Mouse (Mus musculus): ENCODE measurements around the gene Khk. TPM values are rescaled to one million over a fixed set of nuclear protein-coding genes. Genes with fewer than 3 reads are reported as not detected.

Gene Khk
- polyA plus RNA-seq, 1 experiment from 2014 or later = 89.6 TPM

GRCm38 (mm10) chr5:30950922-30951321, 29.7 kb downstream of the Khk start:
- Histone ChIP-seq H3K36me3 (ENCODE audit: control insufficient read depth, insufficient read depth) (peaks cover 40% of the 10 kb centered on the region), H3K27me3 (replicated peaks; ENCODE audit: control insufficient read depth, insufficient read depth, low read length) (no peaks in the 10 kb centered on the region), H3K4me3 (ENCODE audit: low read depth, low read length) (peak overlapping the region; percentile 60; the same call in 1 of the 2 replicates), H3K4me2 (replicated peaks; ENCODE audit: low read depth) (peak overlapping the region; percentile 82), H3K4me1 (replicated peaks; ENCODE audit: control insufficient read depth, insufficient read depth, low read length) (peaks cover 7% of the 10 kb centered on the region; the same call in 1 of the 2 replicates), H3K27ac (ENCODE audit: low read depth, low read length) (peak overlapping the region; percentile 94; the same call in 1 of the 2 replicates), H3K9me3 (ENCODE audit: control insufficient read depth) (no peaks in the 10 kb centered on the region), H3K9ac (ENCODE audit: low read depth, low read length) (no peak overlapping the region)
- no peak for TF ChIP-seq CTCF (IDR thresholded peaks at IDR 0.05; ENCODE audit: low read depth)
- ATAC-seq = no peak
- WGBS = 64% methylated on average over 2 of the region's 2 CpGs

DNA sequence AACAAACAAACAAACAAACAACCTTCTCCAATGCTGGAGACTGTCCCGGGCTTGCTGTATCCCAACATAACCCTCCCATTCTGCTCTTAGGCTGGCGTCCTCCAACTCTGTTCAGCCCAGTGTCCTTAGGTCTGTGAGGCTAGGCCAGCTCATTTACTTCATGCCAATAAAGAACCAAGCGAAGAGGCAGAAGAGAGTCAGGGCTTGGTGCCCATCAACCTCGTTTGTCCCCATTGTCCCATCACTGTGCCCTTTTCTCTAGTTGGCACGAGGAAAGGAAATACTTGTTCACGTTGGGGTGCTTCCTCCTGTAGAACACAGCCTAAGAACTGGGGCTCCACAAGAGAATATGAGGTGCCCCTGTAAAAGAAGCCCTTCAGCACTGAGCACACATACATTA, 30.5 kb downstream of the Khk start:
- Histone ChIP-seq H3K36me3 (ENCODE audit: control insufficient read depth, insufficient read depth) (peaks cover 42% of the 10 kb centered on the region), H3K9me3 (ENCODE audit: control insufficient read depth) (no peaks in the 10 kb centered on the region), H3K4me2 (replicated peaks; ENCODE audit: low read depth) (peak overlapping the region; percentile 82), H3K4me3 (ENCODE audit: low read depth, low read length) (no peak overlapping the region), H3K27ac (ENCODE audit: low read depth, low read length) (no peak overlapping the region), H3K27me3 (replicated peaks; ENCODE audit: control insufficient read depth, insufficient read depth, low read length) (no peaks in the 10 kb centered on the region), H3K4me1 (replicated peaks; ENCODE audit: control insufficient read depth, insufficient read depth, low read length) (peaks cover 7% of the 10 kb centered on the region; the same call in 1 of the 2 replicates), H3K9ac (ENCODE audit: low read depth, low read length) (no peak overlapping the region; the same call in 1 of the 2 replicates)
- WGBS = 78% methylated on average over 6 of the region's 6 CpGs
- TF ChIP-seq CTCF (IDR thresholded peaks at IDR 0.05; ENCODE audit: low read depth) = no peak
- ATAC-seq = no peak

GRCm38 (mm10) chr5:30952551-30952950, 31.3 kb downstream of the Khk start:
- Histone ChIP-seq H3K36me3 (ENCODE audit: control insufficient read depth, insufficient read depth) (peaks cover 46% of the 10 kb centered on the region), H3K27me3 (replicated peaks; ENCODE audit: control insufficient read depth, insufficient read depth, low read length) (no peaks in the 10 kb centered on the region), H3K4me1 (replicated peaks; ENCODE audit: control insufficient read depth, insufficient read depth, low read length) (peaks cover 7% of the 10 kb centered on the region; the same call in 1 of the 2 replicates), H3K9ac (ENCODE audit: low read depth, low read length) (no peak overlapping the region), H3K27ac (ENCODE audit: low read depth, low read length) (no peak overlapping the region), H3K4me2 (replicated peaks; ENCODE audit: low read depth) (no peak overlapping the region), H3K4me3 (ENCODE audit: low read depth, low read length) (no peak overlapping the region), H3K9me3 (ENCODE audit: control insufficient read depth) (no peaks in the 10 kb centered on the region)
- 74% methylated on average over 5 of the region's 5 CpGs for WGBS
- TF ChIP-seq CTCF (IDR thresholded peaks at IDR 0.05; ENCODE audit: low read depth) = no peak
- ATAC-seq = no peak

GRCm38 (mm10) chr5:30954065-30954464, 32.8 kb downstream of the Khk start:
- H3K4me3 ChIP-seq (ENCODE audit: low read depth, low read length) = no peak overlapping the region
- peaks cover 10% of the 10 kb centered on the region for H3K4me1 ChIP-seq (replicated peaks; ENCODE audit: control insufficient read depth, insufficient read depth, low read length)
- no peak for ATAC-seq
- no peaks in the 10 kb centered on the region for H3K27me3 ChIP-seq (replicated peaks; ENCODE audit: control insufficient read depth, insufficient read depth, low read length)
- H3K27ac ChIP-seq (ENCODE audit: low read depth, low read length) = no peak overlapping the region; the same call in 1 of the 2 replicates
- H3K9me3 ChIP-seq (ENCODE audit: control insufficient read depth) = no peaks in the 10 kb centered on the region
- H3K9ac ChIP-seq (ENCODE audit: low read depth, low read length) = no peak overlapping the region
- TF ChIP-seq CTCF (IDR thresholded peaks at IDR 0.05; ENCODE audit: low read depth) = no peak
- H3K36me3 ChIP-seq (ENCODE audit: control insufficient read depth, insufficient read depth) = peaks cover 56% of the 10 kb centered on the region
- no peak overlapping the region for H3K4me2 ChIP-seq (replicated peaks; ENCODE audit: low read depth)
- WGBS = 95% methylated on average over 6 of the region's 6 CpGs

DNA sequence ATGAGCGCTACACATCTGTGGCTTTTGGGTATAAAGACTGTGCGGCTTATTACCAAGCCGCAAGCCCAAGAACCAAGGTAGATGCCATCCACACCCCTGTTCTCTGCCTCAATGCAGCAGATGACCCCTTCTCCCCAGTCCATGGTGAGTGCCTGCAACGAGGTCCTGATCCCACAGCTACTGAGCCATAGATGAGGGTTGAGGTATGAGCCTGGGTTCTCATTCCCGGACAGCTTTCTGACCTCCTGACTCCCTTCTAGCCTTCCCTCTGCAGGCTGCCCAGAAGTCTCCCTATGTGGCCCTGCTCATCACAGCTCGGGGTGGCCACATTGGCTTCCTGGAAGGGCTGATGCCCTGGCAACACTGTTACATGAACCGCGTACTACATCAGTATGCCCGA, 33.3 kb downstream of the Khk start:
- H3K4me2 ChIP-seq (replicated peaks; ENCODE audit: low read depth) = no peak overlapping the region
- no peak overlapping the region for H3K9ac ChIP-seq (ENCODE audit: low read depth, low read length)
- no peaks in the 10 kb centered on the region for H3K27me3 ChIP-seq (replicated peaks; ENCODE audit: control insufficient read depth, insufficient read depth, low read length)
- ATAC-seq = no peak
- H3K36me3 ChIP-seq (ENCODE audit: control insufficient read depth, insufficient read depth) = peaks cover 56% of the 10 kb centered on the region
- WGBS = 93% methylated on average over 9 of the region's 9 CpGs
- H3K27ac ChIP-seq (ENCODE audit: low read depth, low read length) = no peak overlapping the region
- H3K4me1 ChIP-seq (replicated peaks; ENCODE audit: control insufficient read depth, insufficient read depth, low read length) = peaks cover 10% of the 10 kb centered on the region
- no peak for TF ChIP-seq CTCF (IDR thresholded peaks at IDR 0.05; ENCODE audit: low read depth)
- no peak overlapping the region for H3K4me3 ChIP-seq (ENCODE audit: low read depth, low read length)
- no peaks in the 10 kb centered on the region for H3K9me3 ChIP-seq (ENCODE audit: control insufficient read depth)

- Histone ChIP-seq H3K27me3 (replicated peaks; ENCODE audit: control insufficient read depth, insufficient read depth, low read length) (no peaks in the 10 kb centered on the region), H3K36me3 (ENCODE audit: control insufficient read depth, insufficient read depth) (peaks cover 56% of the 10 kb centered on the region), H3K4me3 (ENCODE audit: low read depth, low read length) (no peak overlapping the region), H3K4me1 (replicated peaks; ENCODE audit: control insufficient read depth, insufficient read depth, low read length) (peaks cover 6% of the 10 kb centered on the region), H3K4me2 (replicated peaks; ENCODE audit: low read depth) (no peak overlapping the region), H3K9ac (ENCODE audit: low read depth, low read length) (no peak overlapping the region), H3K27ac (ENCODE audit: low read depth, low read length) (no peak overlapping the region), H3K9me3 (ENCODE audit: control insufficient read depth) (no peaks in the 10 kb centered on the region)
- 73% methylated on average over 6 of the region's 6 CpGs for WGBS
- no peak for TF ChIP-seq CTCF (IDR thresholded peaks at IDR 0.05; ENCODE audit: low read depth)
- ATAC-seq = no peak
Measured at GRCm38 (mm10) chr5:30955751-30956150, 34.5 kb downstream of the Khk start.

DNA sequence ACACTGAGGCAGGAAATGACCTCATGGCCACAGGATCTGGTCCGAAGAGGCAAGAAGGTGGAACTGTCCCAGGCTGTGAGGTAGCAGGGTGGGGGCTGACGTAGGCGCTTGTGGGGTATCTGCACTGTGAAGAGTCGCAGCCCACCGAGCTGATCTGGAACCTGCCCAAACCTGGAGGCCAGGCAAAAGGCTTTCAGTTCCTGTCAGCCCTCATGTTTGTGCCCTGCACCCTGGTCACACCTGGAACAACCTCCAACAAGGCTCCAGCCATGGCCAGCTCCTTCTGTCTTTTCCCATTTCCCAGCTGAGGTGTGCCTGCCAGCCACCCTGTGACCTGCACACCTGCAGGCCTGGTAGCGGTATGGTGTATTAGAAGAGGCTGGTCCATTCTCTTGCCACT, 36.7 kb downstream of the Khk start:
- Histone ChIP-seq H3K9ac (ENCODE audit: low read depth, low read length) (no peak overlapping the region), H3K27me3 (replicated peaks; ENCODE audit: control insufficient read depth, insufficient read depth, low read length) (no peaks in the 10 kb centered on the region), H3K4me3 (ENCODE audit: low read depth, low read length) (peak overlapping the region; percentile 84; the same call in 1 of the 2 replicates), H3K9me3 (ENCODE audit: control insufficient read depth) (no peaks in the 10 kb centered on the region), H3K36me3 (ENCODE audit: control insufficient read depth, insufficient read depth) (peaks cover 46% of the 10 kb centered on the region), H3K27ac (ENCODE audit: low read depth, low read length) (peak overlapping the region; percentile 50; the same call in 1 of the 2 replicates), H3K4me1 (replicated peaks; ENCODE audit: control insufficient read depth, insufficient read depth, low read length) (peaks cover 3% of the 10 kb centered on the region), H3K4me2 (replicated peaks; ENCODE audit: low read depth) (peak overlapping the region; percentile 69)
- 89% methylated on average over 6 of the region's 6 CpGs for WGBS
- TF ChIP-seq CTCF (IDR thresholded peaks at IDR 0.05; ENCODE audit: low read depth) = no peak
- no peak for ATAC-seq

All from intestine, postnatal 0 days (tissue).